Mouse (Mus musculus): ENCODE data around the gene Nt5c3.

The Nt5c3 gene

GRCm38 (mm10) chr6:56834769-56835168, 89.0 kb downstream of the Nt5c3 start:
- no peak for DNase-seq (ENCODE audit: low read depth, low spot score)
- H3K36me3 ChIP-seq (ENCODE audit: control insufficient read depth, insufficient read depth, low read length, poor library complexity, severe bottlenecking), result no peaks in the 10 kb centered on the region
- H3K27me3 ChIP-seq (ENCODE audit: control insufficient read depth, insufficient read depth, low read length, poor library complexity, severe bottlenecking), result no peaks in the 10 kb centered on the region

- DNase-seq (ENCODE audit: low read depth, low spot score), result no peak
- Histone ChIP-seq H3K27me3 (ENCODE audit: control insufficient read depth, insufficient read depth, low read length, poor library complexity, severe bottlenecking) (no peaks in the 10 kb centered on the region), H3K36me3 (ENCODE audit: control insufficient read depth, insufficient read depth, low read length, poor library complexity, severe bottlenecking) (no peaks in the 10 kb centered on the region)
These were observed 90.9 kb downstream of the Nt5c3 start for GRCm38 (mm10) chr6:56832830-56833229.

GRCm38 (mm10) chr6:56832407-56832796, 91.3 kb downstream of the Nt5c3 start:
- no peaks in the 10 kb centered on the region for H3K36me3 ChIP-seq (ENCODE audit: control insufficient read depth, insufficient read depth, low read length, poor library complexity, severe bottlenecking)
- DNase-seq (ENCODE audit: low read depth, low spot score), result no peak
- no peaks in the 10 kb centered on the region for H3K27me3 ChIP-seq (ENCODE audit: control insufficient read depth, insufficient read depth, low read length, poor library complexity, severe bottlenecking)
